Comparison of ENCODE assay signal across 22 mouse cellular contexts in the genomic region with DNA sequence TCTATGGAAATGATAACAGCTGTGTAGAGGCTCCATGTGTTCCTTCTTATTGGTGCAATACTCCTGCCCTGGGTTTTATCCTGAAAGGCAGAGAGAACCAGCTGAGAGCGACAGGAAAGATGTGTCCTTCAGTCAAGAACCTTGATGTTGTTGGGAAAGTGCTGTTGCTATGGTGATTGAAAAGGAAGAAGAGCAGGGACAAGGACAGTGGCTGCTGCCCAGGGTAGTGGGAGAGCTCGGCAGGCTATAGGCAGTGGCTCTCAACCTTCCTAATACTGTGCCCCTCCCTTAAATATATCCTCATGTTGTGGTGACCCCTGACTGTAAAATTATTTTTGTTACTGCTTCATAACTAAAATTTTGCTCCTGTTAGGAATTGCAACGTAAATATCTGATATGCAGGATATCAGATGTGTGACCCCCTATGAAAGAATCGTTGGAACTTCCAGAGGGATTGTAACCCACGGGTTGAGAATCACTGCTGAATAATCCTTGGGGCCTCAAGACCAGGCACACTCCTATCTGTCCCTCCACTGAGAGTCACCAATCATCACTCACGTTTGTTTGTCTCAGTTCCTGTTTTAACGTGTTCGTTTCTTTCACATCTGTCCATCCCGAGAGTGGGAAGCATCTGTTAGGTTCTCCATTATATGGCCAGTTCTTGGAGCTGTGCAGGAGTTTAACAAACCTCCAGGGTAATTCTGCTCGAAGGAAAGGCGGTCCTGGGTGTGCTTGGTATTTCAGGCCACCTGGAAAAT.
DNase-seq lines count a peak whose midpoint lies in the region; ATAC-seq and TF ChIP-seq lines count a peak whose summit lies in the region.
"Had no signal": no experiment of that assay in that cellular context is flagged by ENCODE, and none has a peak within 500 bp of the region (broad histone marks: within the 10 kb centered on the region; RNA-seq: fewer than 3 reads in every experiment).

No protein-coding gene starts in this region.

- H3K9ac ChIP-seq in midbrain, postnatal 0 days (replicated peaks; ENCODE audit: low read length, poor library complexity, severe bottlenecking): no peak overlapping the region
- H3K9ac ChIP-seq in midbrain, embryonic 13.5 days (replicated peaks): no peak overlapping the region
- H3K9ac ChIP-seq: forebrain, embryonic 13.5 days; heart, embryonic 15.5 days; hindbrain, embryonic 15.5 days had no signal

- no peaks in the 10 kb centered on the region for H3K36me3 ChIP-seq in midbrain, postnatal 0 days (ENCODE audit: insufficient read depth, low read length)
- no peaks in the 10 kb centered on the region for H3K36me3 ChIP-seq in midbrain, embryonic 13.5 days
- H3K36me3 ChIP-seq: embryonic facial prominence, embryonic 10.5 days; heart, embryonic 15.5 days; hindbrain, embryonic 10.5 days; hindbrain, embryonic 15.5 days had no signal

- peak; percentile 46 to 87 for DNase-seq in adrenal gland, adult (ENCODE audit: inconsistent age in 2 of 2, low spot score in 1 of 2)
- no peak for DNase-seq in adrenal gland, postnatal 4 days (ENCODE audit: low spot score in 2 of 2)
- DNase-seq in heart, adult 11 months: peak; percentile 55
- DNase-seq in heart, adult 9 months (ENCODE audit: low spot score in 2 of 2): no peak
- peak; percentile 13 for DNase-seq in midbrain, postnatal 0 days (ENCODE audit: low spot score)
- peak; percentile 38 to 50 for DNase-seq in adrenal gland, postnatal 36 days
- no peak for DNase-seq in urinary bladder, postnatal 25 days (ENCODE audit: low spot score)
- DNase-seq: cerebellum, adult 2 months; cerebellum, postnatal 10 days; gastrocnemius, postnatal 36 days; heart, adult 18-20 months had no signal

- no peaks in the 10 kb centered on the region for H3K9me3 ChIP-seq in midbrain, postnatal 0 days (ENCODE audit: low read length)
- no peaks in the 10 kb centered on the region for H3K9me3 ChIP-seq in midbrain, embryonic 13.5 days
- H3K9me3 ChIP-seq: embryonic facial prominence, embryonic 10.5 days; forebrain, embryonic 13.5 days; heart, embryonic 15.5 days; hindbrain, embryonic 10.5 days; hindbrain, embryonic 15.5 days had no signal

- no peak overlapping the region for H3K4me2 ChIP-seq in midbrain, postnatal 0 days (ENCODE audit: low read depth, low read length, poor library complexity, severe bottlenecking)
- H3K4me2 ChIP-seq in midbrain, embryonic 13.5 days (replicated peaks): no peak overlapping the region
- H3K4me2 ChIP-seq: forebrain, embryonic 13.5 days; heart, embryonic 11.5 days; heart, embryonic 15.5 days; hindbrain, embryonic 15.5 days had no signal

- H3K27ac ChIP-seq in midbrain, postnatal 0 days (ENCODE audit: low read depth, low read length): no peak overlapping the region
- H3K27ac ChIP-seq in midbrain, embryonic 13.5 days: no peak overlapping the region
- H3K27ac ChIP-seq: embryonic facial prominence, embryonic 10.5 days; forebrain, embryonic 13.5 days; heart, embryonic 15.5 days; hindbrain, embryonic 10.5 days; hindbrain, embryonic 15.5 days had no signal

- TF ChIP-seq CTCF in midbrain, postnatal 0 days (IDR thresholded peaks at IDR 0.05): no peak

- H3K27me3 ChIP-seq in midbrain, postnatal 0 days (ENCODE audit: insufficient read depth, low read length): no peaks in the 10 kb centered on the region
- H3K27me3 ChIP-seq in midbrain, embryonic 13.5 days: no peaks in the 10 kb centered on the region
- H3K27me3 ChIP-seq: forebrain, embryonic 13.5 days; hindbrain, embryonic 15.5 days; Patski had no signal

- WGBS in midbrain, postnatal 0 days: 65% methylated on average over 11 of the region's 11 CpGs
- 80% methylated on average over 11 of the region's 11 CpGs for WGBS in midbrain, embryonic 13.5 days

- no peaks in the 10 kb centered on the region for H3K4me1 ChIP-seq in midbrain, postnatal 0 days (ENCODE audit: insufficient read depth, low read length)
- H3K4me1 ChIP-seq in midbrain, embryonic 13.5 days (replicated peaks): no peaks in the 10 kb centered on the region
- H3K4me1 ChIP-seq: forebrain, embryonic 13.5 days; heart, embryonic 15.5 days had no signal

- no peak overlapping the region for H3K4me3 ChIP-seq in midbrain, postnatal 0 days (ENCODE audit: low read depth, low read length)
- no peak overlapping the region for H3K4me3 ChIP-seq in midbrain, embryonic 13.5 days (replicated peaks)
- H3K4me3 ChIP-seq: embryonic facial prominence, embryonic 10.5 days; forebrain, embryonic 13.5 days; heart, embryonic 15.5 days; hindbrain, embryonic 10.5 days; hindbrain, embryonic 15.5 days had no signal

- ATAC-seq in midbrain, postnatal 0 days (ENCODE audit: low FRiP score): 0 out of 2 replicates have a peak, but pooled peaks have one; percentile 27
- no peak for ATAC-seq in midbrain, embryonic 13.5 days
- ATAC-seq: activated CD4-positive, CD25-positive, alpha-beta regulatory T cell, adult 4 months; forebrain, embryonic 13.5 days; inflammation-experienced regulatory T-cells, adult 6 months; intestine, postnatal 0 days; Patski had no signal

Comparison
In these comparisons a context has a peak if more than half of its experiments do, and no peak if none do; other contexts are left out.
1. DNase-seq: peak in adrenal gland, adult (2 of 2), heart, adult 11 months (single experiment), midbrain, postnatal 0 days (single experiment) and adrenal gland, postnatal 36 days (2 of 2); none in adrenal gland, postnatal 4 days (0 of 2), heart, adult 9 months (0 of 2) and urinary bladder, postnatal 25 days (single experiment).